ENCODE assay signal across 8 mouse cellular contexts in the genomic region with DNA sequence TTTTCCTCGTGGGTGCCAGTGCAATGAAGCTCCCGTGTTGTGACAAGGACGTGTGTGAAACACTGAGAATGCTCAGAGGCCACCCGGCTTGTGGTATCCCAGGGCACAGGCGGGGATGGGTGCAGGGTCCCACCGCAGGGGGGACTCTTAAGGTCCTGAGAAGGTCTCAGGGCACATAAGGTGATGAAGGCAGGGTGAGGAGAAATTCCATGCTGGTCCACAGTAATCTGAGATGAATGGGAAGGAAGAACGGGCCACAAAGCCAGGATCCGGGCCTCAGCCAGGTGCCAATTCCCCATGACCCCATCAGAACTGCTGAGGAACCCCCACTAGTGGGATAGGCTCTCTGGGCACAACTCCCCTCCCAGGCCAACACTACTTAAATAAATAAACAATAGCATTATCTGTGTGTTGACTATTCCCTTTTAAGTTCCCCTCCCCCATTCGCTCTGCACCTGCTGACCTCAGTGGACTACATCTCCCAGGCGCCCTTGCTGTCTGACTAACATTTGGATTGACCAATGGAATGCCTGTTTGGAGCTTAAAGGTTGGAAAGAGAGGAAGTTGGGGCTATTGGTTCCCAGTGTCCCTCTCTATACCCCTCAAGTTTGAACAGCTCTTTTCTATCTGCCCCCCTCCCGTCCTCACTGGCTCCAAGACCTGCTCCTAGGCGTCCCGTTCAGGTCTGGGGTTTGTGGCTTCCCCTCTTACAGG. TPM values are rescaled to one million over a fixed set of nuclear protein-coding genes. Genes with fewer than 3 reads are reported as not detected.
A peak's percentile ranks its signal among the peaks of the same experiment; 100 is the strongest.
DNase-seq lines count a peak whose midpoint lies in the region; ATAC-seq and TF ChIP-seq lines count a peak whose summit lies in the region.

No protein-coding gene starts in this region.

- H3K27ac ChIP-seq in forebrain, embryonic 11.5 days (ENCODE audit: low read depth, low read length): no peak overlapping the region
- peak overlapping the region; percentile 82 for H3K27ac ChIP-seq in hindbrain, embryonic 12.5 days
- no peak overlapping the region for H3K27ac ChIP-seq in limb, embryonic 14.5 days (replicated peaks; ENCODE audit: low read depth, low read length)
- H3K27ac ChIP-seq in midbrain, postnatal 0 days (ENCODE audit: low read depth, low read length): peak overlapping the region; percentile 47; the same call in 1 of the 2 replicates

- peak; percentile 75 for DNase-seq in adrenal gland, postnatal 14 days
- DNase-seq in forebrain, embryonic 11.5 days (ENCODE audit: low spot score): peak; percentile 71
- DNase-seq in limb, embryonic 14.5 days (ENCODE audit: low spot score): peak; percentile 43
- peak; percentile 89 for DNase-seq in midbrain, postnatal 0 days (ENCODE audit: low spot score)
- DNase-seq in natural killer cell, adult 2 months (ENCODE audit: low spot score in 2 of 2): no peak
- DNase-seq in layer of hippocampus, postnatal 36 days: no peak

- H3K4me3 ChIP-seq in E14TG2a.4 (replicated peaks; ENCODE audit: low read length): peak overlapping the region; percentile 74
- no peak overlapping the region for H3K4me3 ChIP-seq in forebrain, embryonic 11.5 days (ENCODE audit: low read depth, low read length)
- H3K4me3 ChIP-seq in hindbrain, embryonic 12.5 days: no peak overlapping the region
- H3K4me3 ChIP-seq in limb, embryonic 14.5 days (replicated peaks; ENCODE audit: low read length): 0 out of 2 replicates have a peak overlapping the region, but pooled peaks have one; percentile 7
- 0 out of 2 replicates have a peak overlapping the region, but pooled peaks have one; percentile 0 for H3K4me3 ChIP-seq in midbrain, postnatal 0 days (ENCODE audit: low read depth, low read length)

- peak overlapping the region; percentile 45 for H3K4me2 ChIP-seq in forebrain, embryonic 11.5 days (ENCODE audit: low read depth, low read length, severe bottlenecking)
- peak overlapping the region; percentile 45 for H3K4me2 ChIP-seq in hindbrain, embryonic 12.5 days (replicated peaks)
- H3K4me2 ChIP-seq in limb, embryonic 14.5 days (replicated peaks; ENCODE audit: low read depth, low read length, severe bottlenecking): peak overlapping the region; percentile 29
- H3K4me2 ChIP-seq in midbrain, postnatal 0 days (ENCODE audit: low read depth, low read length, poor library complexity, severe bottlenecking): peak overlapping the region; percentile 40

- H3K9ac ChIP-seq in forebrain, embryonic 11.5 days (ENCODE audit: low read length): peak overlapping the region; percentile 24; the same call in 1 of the 2 replicates
- no peak overlapping the region for H3K9ac ChIP-seq in hindbrain, embryonic 12.5 days
- no peak overlapping the region for H3K9ac ChIP-seq in limb, embryonic 14.5 days (ENCODE audit: low read depth, low read length, severe bottlenecking)
- H3K9ac ChIP-seq in midbrain, postnatal 0 days (replicated peaks; ENCODE audit: low read length, poor library complexity, severe bottlenecking): no peak overlapping the region

- H3K27me3 ChIP-seq in E14TG2a.4 (ENCODE audit: insufficient read depth, low read length): peaks cover 2% of the 10 kb centered on the region; the same call in 1 of the 2 replicates
- H3K27me3 ChIP-seq in forebrain, embryonic 11.5 days (ENCODE audit: control insufficient read depth, insufficient read depth, low read length): no peaks in the 10 kb centered on the region
- H3K27me3 ChIP-seq in hindbrain, embryonic 12.5 days: peaks cover 3% of the 10 kb centered on the region; the same call in 1 of the 2 replicates
- peaks cover 11% of the 10 kb centered on the region for H3K27me3 ChIP-seq in limb, embryonic 14.5 days (ENCODE audit: control insufficient read depth, insufficient read depth, low read length)
- H3K27me3 ChIP-seq in midbrain, postnatal 0 days (ENCODE audit: insufficient read depth, low read length): no peaks in the 10 kb centered on the region

- WGBS in forebrain, embryonic 11.5 days: 40% methylated on average over 13 of the region's 13 CpGs
- 38% methylated on average over 13 of the region's 13 CpGs for WGBS in hindbrain, embryonic 12.5 days
- 40% methylated on average over 13 of the region's 13 CpGs for WGBS in limb, embryonic 14.5 days
- WGBS in midbrain, postnatal 0 days: 39% methylated on average over 13 of the region's 13 CpGs

- H3K36me3 ChIP-seq in E14TG2a.4 (ENCODE audit: insufficient read depth, low read length): no peaks in the 10 kb centered on the region
- no peaks in the 10 kb centered on the region for H3K36me3 ChIP-seq in forebrain, embryonic 11.5 days (ENCODE audit: control insufficient read depth, insufficient read depth, low read length)
- no peaks in the 10 kb centered on the region for H3K36me3 ChIP-seq in hindbrain, embryonic 12.5 days
- H3K36me3 ChIP-seq in limb, embryonic 14.5 days (ENCODE audit: control insufficient read depth, insufficient read depth, low read length): no peaks in the 10 kb centered on the region
- no peaks in the 10 kb centered on the region for H3K36me3 ChIP-seq in midbrain, postnatal 0 days (ENCODE audit: insufficient read depth, low read length)

- no peak for TF ChIP-seq CTCF in E14TG2a.4 (conservative IDR thresholded peaks at IDR 0.05; ENCODE audit: low read length)
- TF ChIP-seq CTCF in midbrain, postnatal 0 days (IDR thresholded peaks at IDR 0.05): no peak

- TF ChIP-seq POLR2A in limb, embryonic 14.5 days (IDR thresholded peaks at IDR 0.05; ENCODE audit: borderline replicate concordance, extremely low read depth, insufficient read depth, insufficient read length): no peak

- peak; percentile 42; the same call in 1 of the 2 replicates for ATAC-seq in forebrain, embryonic 11.5 days (replicated peaks; ENCODE audit: low FRiP score)
- peak; percentile 45; the same call in 1 of the 2 replicates for ATAC-seq in hindbrain, embryonic 12.5 days (ENCODE audit: low FRiP score)
- ATAC-seq in limb, embryonic 14.5 days (ENCODE audit: low FRiP score, low read depth): no peak; the same call in 1 of the 2 replicates
- ATAC-seq in midbrain, postnatal 0 days (ENCODE audit: low FRiP score): peak; percentile 69

- peaks cover 36% of the 10 kb centered on the region for H3K4me1 ChIP-seq in E14TG2a.4 (replicated peaks; ENCODE audit: low read depth, low read length)
- H3K4me1 ChIP-seq in forebrain, embryonic 11.5 days (replicated peaks; ENCODE audit: control insufficient read depth, insufficient read depth, low read length): peaks cover 12% of the 10 kb centered on the region
- H3K4me1 ChIP-seq in hindbrain, embryonic 12.5 days: peaks cover 31% of the 10 kb centered on the region
- H3K4me1 ChIP-seq in limb, embryonic 14.5 days (ENCODE audit: control insufficient read depth, insufficient read depth, low read length): peaks cover 14% of the 10 kb centered on the region
- H3K4me1 ChIP-seq in midbrain, postnatal 0 days (ENCODE audit: insufficient read depth, low read length): no peaks in the 10 kb centered on the region

- H3K9me3 ChIP-seq in E14TG2a.4 (ENCODE audit: low read length): peaks cover 5% of the 10 kb centered on the region
- peaks cover 6% of the 10 kb centered on the region; the same call in 1 of the 2 replicates for H3K9me3 ChIP-seq in forebrain, embryonic 11.5 days (ENCODE audit: control insufficient read depth, low read length)
- peaks cover 4% of the 10 kb centered on the region; the same call in 1 of the 2 replicates for H3K9me3 ChIP-seq in hindbrain, embryonic 12.5 days (replicated peaks)
- no peaks in the 10 kb centered on the region for H3K9me3 ChIP-seq in limb, embryonic 14.5 days (ENCODE audit: control insufficient read depth, low read length)
- H3K9me3 ChIP-seq in midbrain, postnatal 0 days (ENCODE audit: low read length): no peaks in the 10 kb centered on the region

RNA-seq across cellular contexts. Expression of gene Cux2, which starts 4.4 kb away (rescaled TPM):
- total RNA-seq in adrenal gland, postnatal 14 days (2021): 16.6 and 17.7 TPM in 2 replicates
- polyA plus RNA-seq in forebrain, embryonic 11.5 days (2014; fragmentation: Nextera tagmentation; extraction: Ambion mirVana): 11.3 and 13.2 TPM in 2 replicates
- 25.7 and 27.0 TPM in 2 replicates for polyA plus RNA-seq in hindbrain, embryonic 12.5 days (2016; fragmentation: Nextera tagmentation; extraction: Ambion mirVana)
- 6.1 and 8.2 TPM in 2 replicates for polyA plus RNA-seq in limb, embryonic 14.5 days (2012; rRNA removed)
- 3.0 and 3.2 TPM in 2 replicates for polyA plus RNA-seq in limb, embryonic 14.5 days (2014; fragmentation: Nextera tagmentation; extraction: Ambion mirVana)
- total RNA-seq in midbrain, postnatal 0 days (2014; rRNA removed): 40.1 and 40.2 TPM in 2 replicates
- 15.4 and 17.4 TPM in 2 replicates for polyA plus RNA-seq in midbrain, postnatal 0 days (2015; fragmentation: Nextera tagmentation; extraction: Ambion mirVana)
- total RNA-seq in layer of hippocampus, postnatal 36 days (2021): 10 to 100 TPM; 32.7 to 33.8 TPM

RNA-seq across cellular contexts. Expression of gene Myl2, which starts 46.5 kb away (rescaled TPM):
- total RNA-seq in adrenal gland, postnatal 14 days (2021): not detected in 2 replicates
- polyA plus RNA-seq in forebrain, embryonic 11.5 days (2014; fragmentation: Nextera tagmentation; extraction: Ambion mirVana): not detected in 2 replicates
- 2.5 and 3.0 TPM in 2 replicates for polyA plus RNA-seq in hindbrain, embryonic 12.5 days (2016; fragmentation: Nextera tagmentation; extraction: Ambion mirVana)
- polyA plus RNA-seq in limb, embryonic 14.5 days (2012; rRNA removed): 9.9 and 17.1 TPM in 2 replicates
- polyA plus RNA-seq in limb, embryonic 14.5 days (2014; fragmentation: Nextera tagmentation; extraction: Ambion mirVana): 5.3 and 11.2 TPM in 2 replicates
- total RNA-seq in midbrain, postnatal 0 days (2014; rRNA removed): 0.55 and 0.99 TPM in 2 replicates
- polyA plus RNA-seq in midbrain, postnatal 0 days (2015; fragmentation: Nextera tagmentation; extraction: Ambion mirVana): 4.4 and 4.6 TPM in 2 replicates
- total RNA-seq in layer of hippocampus, postnatal 36 days (2021): 1 to 10 TPM; 1.0 to 1.1 TPM

Comparison
In these comparisons a context has a peak if more than half of its experiments do, and no peak if none do; other contexts are left out.
1. H3K4me3 ChIP-seq: peak in E14TG2a.4 (single experiment), limb, embryonic 14.5 days (single experiment) and midbrain, postnatal 0 days (single experiment); none in forebrain, embryonic 11.5 days (single experiment) and hindbrain, embryonic 12.5 days (single experiment).
2. DNase-seq: peak in adrenal gland, postnatal 14 days (single experiment), forebrain, embryonic 11.5 days (single experiment), limb, embryonic 14.5 days (single experiment) and midbrain, postnatal 0 days (single experiment); none in natural killer cell, adult 2 months (0 of 2) and layer of hippocampus, postnatal 36 days (0 of 2).
3. H3K27ac ChIP-seq: peak in hindbrain, embryonic 12.5 days (single experiment) and midbrain, postnatal 0 days (single experiment); none in forebrain, embryonic 11.5 days (single experiment) and limb, embryonic 14.5 days (single experiment).
4. Peak in every context shown above with its lines, with median percentiles within 50 percentile points of each other: H3K4me2 ChIP-seq.